Mouse (Mus musculus): Measurements from ENCODE around the gene Nfkb2.

- TF ChIP-seq CTCF (IDR thresholded peaks at IDR 0.05; ENCODE audit: low read depth, low read length) = no peak
- no peak for TF ChIP-seq EP300 (IDR thresholded peaks at IDR 0.05; ENCODE audit: insufficient read depth, low read depth, low read length)
- TF ChIP-seq POLR2A (IDR thresholded peaks at IDR 0.05; ENCODE audit: insufficient read depth, low read length) = no peak
Measured at GRCm38 (mm10) chr19:46333906-46334305, 29.8 kb downstream of the Nfkb2 start.
